ENCODE assay signal across 1 mouse cellular context in genomic region chr14:21075751-21076500, GRCm38 (mm10).
A peak's percentile ranks its signal among the peaks of the same experiment; 100 is the strongest.
TF ChIP-seq lines count a peak whose summit lies in the region.

No protein-coding gene starts in this region.

TF ChIP-seq in CH12.LX, 34 proteins besides CTCF, POLR2A, EP300 and RAD21 (continued from another document):
- 0 out of 2 replicates have a peak, but pooled peaks have one; percentile 26 for TF ChIP-seq BHLHE40 (IDR thresholded peaks at IDR 0.05; ENCODE audit: low read depth, low read length)
- TF ChIP-seq JUND (conservative IDR thresholded peaks at IDR 0.05; ENCODE audit: low read depth, low read length), result no peak
- no peak; the same call in 1 of the 2 replicates for TF ChIP-seq IRF4 (IDR thresholded peaks at IDR 0.05; ENCODE audit: low read depth, low read length)
- peak; percentile 76 for TF ChIP-seq USF1 (IDR thresholded peaks at IDR 0.05; ENCODE audit: low read depth, low read length)
- TF ChIP-seq NELFE (IDR thresholded peaks at IDR 0.05; ENCODE audit: low read depth, low read length), result peak; percentile 37; the same call in 1 of the 2 replicates
- TF ChIP-seq ELF1 (IDR thresholded peaks at IDR 0.05; ENCODE audit: low read depth, low read length), result no peak
- peak; percentile 71 for TF ChIP-seq HCFC1 (IDR thresholded peaks at IDR 0.05; ENCODE audit: low read depth, low read length)
- TF ChIP-seq ZC3H11A (IDR thresholded peaks at IDR 0.05; ENCODE audit: low read depth, low read length), result no peak
- no peak for TF ChIP-seq TBP (conservative IDR thresholded peaks at IDR 0.05; ENCODE audit: low read depth, low read length)
- TF ChIP-seq MXI1 (IDR thresholded peaks at IDR 0.05; ENCODE audit: low read depth, low read length), result peak; percentile 78; the same call in 1 of the 2 replicates
- TF ChIP-seq ZKSCAN1 (IDR thresholded peaks at IDR 0.05; ENCODE audit: borderline replicate concordance, low read depth, low read length), result no peak
- TF ChIP-seq MAZ (IDR thresholded peaks at IDR 0.05; ENCODE audit: low read depth, low read length), result no peak
